Mouse (Mus musculus) adrenal gland, postnatal 4 days (tissue): ENCODE data around the gene Il12rb1. TPM values are rescaled to one million over a fixed set of nuclear protein-coding genes. Genes with fewer than 3 reads are reported as not detected.

Source experiments
- microRNA-seq: library from miRNA; unstranded; fragments of <30 nt; microRNA quantifications from one replicate; pipeline ENCODE4 v1.2.0, GENCODE M21; 2021
- total RNA-seq, 2 experiments: library from RNA; stranded (reverse); gene quantifications; 2 replicates each; pipeline ENCODE4 v1.2.3; 2021

The Il12rb1 gene
- total RNA-seq, 2 experiments from 2014 or later = 0.22 to 0.37 TPM

Small RNA genes lying within 50 kb of the gene (microRNA-seq; reads per million reads assigned to microRNA genes)
- gene Mir7240 = 0.79 reads per million

Other genes with a start within 250 kb of the Il12rb1 start
- gene Isyna1, start 214.1 kb upstream of the Il12rb1 start, total RNA-seq = 10 to 100 TPM; 82.6 to 88.9 TPM
- gene Ssbp4, start 199.6 kb upstream of the Il12rb1 start, total RNA-seq = 100 to 1,000 TPM; 137 to 154 TPM
- gene Lrrc25, start 192.3 kb upstream of the Il12rb1 start, total RNA-seq = 1 to 10 TPM; 2.9 to 3.8 TPM
- 1 to 10 TPM in 1 of 2 experiments, under 1 TPM in 1; 0.59 to 1.8 TPM for gene Gdf15, start 176.0 kb upstream of the Il12rb1 start, total RNA-seq
- gene Pgpep1, start 148.1 kb upstream of the Il12rb1 start, total RNA-seq = 10 to 100 TPM; 62.1 to 76.0 TPM
- 10 to 100 TPM; 96.6 to 99.0 TPM for gene Lsm4, start 135.2 kb upstream of the Il12rb1 start, total RNA-seq
- 100 to 1,000 TPM; 185 to 195 TPM for gene Jund, start 109.5 kb upstream of the Il12rb1 start, total RNA-seq
- under 1 TPM; 0.14 to 0.25 TPM for gene Iqcn, start 105.0 kb upstream of the Il12rb1 start, total RNA-seq
- not detected for gene Gm3336, start 89.9 kb upstream of the Il12rb1 start, total RNA-seq
- gene Pde4c, start 84.7 kb upstream of the Il12rb1 start, total RNA-seq = 1 to 10 TPM; 2.2 to 5.6 TPM
- gene Rab3a, start 53.8 kb upstream of the Il12rb1 start, total RNA-seq = 10 to 100 TPM; 58.9 to 59.7 TPM
- 100 to 1,000 TPM in 1 of 2 experiments, 10 to 100 TPM in 1; 93.1 to 109 TPM for gene Mpv17l2, start 47.5 kb upstream of the Il12rb1 start, total RNA-seq
- gene Pik3r2, start 31.7 kb upstream of the Il12rb1 start, total RNA-seq = 10 to 100 TPM; 72.0 to 78.8 TPM
- gene Mast3, start 3.4 kb upstream of the Il12rb1 start, total RNA-seq = 10 to 100 TPM; 34.5 to 40.9 TPM
- gene Arrdc2, start 31.3 kb downstream of the Il12rb1 start, total RNA-seq = 10 to 100 TPM; 14.6 to 15.7 TPM
- 1 to 10 TPM; 1.4 to 2.1 TPM for gene Kcnn1, start 54.8 kb downstream of the Il12rb1 start, total RNA-seq
- gene Ccdc124, start 65.5 kb downstream of the Il12rb1 start, total RNA-seq = 10 to 100 TPM; 36.8 to 38.6 TPM
- under 1 TPM; 0.14 to 0.17 TPM for gene Slc5a5, start 84.3 kb downstream of the Il12rb1 start, total RNA-seq
- gene Rpl18a, start 89.0 kb downstream of the Il12rb1 start, total RNA-seq = 1,000 to 10,000 TPM; 1,999 to 2,049 TPM
- gene Map1s, start 97.5 kb downstream of the Il12rb1 start, total RNA-seq = 10 to 100 TPM; 45.4 to 48.9 TPM